Mouse (Mus musculus) retina, postnatal 7 days (tissue): ENCODE measurements around the gene Olfr692.

ENCODE experiments used
- DNase-seq: peaks from one replicate; pipeline ENCODE4 v3.0.0-alpha.2; 2012; ENCODE audit warnings: low read depth, low spot score

Gene Olfr692

GRCm38 (mm10) chr7:105404268-105404667 is 36.2 kb downstream of the Olfr692 start, which contains the start of gene Cnga4:
Cnga4 (plus strand) TSS chr7:105404568.
- DNase-seq = no peak

GRCm38 (mm10) chr7:105406322-105406721 is 38.3 kb downstream of the Olfr692 start:
- no peak for DNase-seq

GRCm38 (mm10) chr7:105411874-105412632 is 44.0 kb downstream of the Olfr692 start:
- DNase-seq = peak; percentile 57

GRCm38 (mm10) chr7:105414385-105414784 is 46.4 kb downstream of the Olfr692 start:
- no peak for DNase-seq

- DNase-seq = no peak
Observed at GRCm38 (mm10) chr7:105416529-105416928, 48.5 kb downstream of the Olfr692 start.

GRCm38 (mm10) chr7:105418106-105418505 is 50.1 kb downstream of the Olfr692 start:
- DNase-seq = no peak
